Mouse (Mus musculus) C2C12 (cell line): ENCODE data around the gene Zswim4.

Source experiments
- CEBPB ChIP-seq: IDR thresholded peaks from one replicate; pipeline ENCODE4 v1.6.1; 2011; ENCODE audit warnings: low read depth, mild to moderate bottlenecking, control low read depth, moderate library complexity
- CTCF ChIP-seq: IDR thresholded peaks from one replicate; pipeline ENCODE4 v1.5.1; 2011; ENCODE audit not compliant: control insufficient read depth, insufficient read depth, insufficient read length
- MAX ChIP-seq: IDR thresholded peaks from one replicate; pipeline ENCODE4 v1.6.1; 2011; ENCODE audit warnings: mild to moderate bottlenecking, control low read depth
- MYOD1 ChIP-seq: IDR thresholded peaks from one replicate; pipeline ENCODE4 v1.6.1; 2011; ENCODE audit warnings: low read depth; ENCODE audit not compliant: control insufficient read depth, insufficient read length
- USF1 ChIP-seq: IDR thresholded peaks from one replicate; pipeline ENCODE4 v1.6.1; 2011; ENCODE audit warnings: low read depth, mild to moderate bottlenecking, control low read depth, moderate library complexity

DNA sequence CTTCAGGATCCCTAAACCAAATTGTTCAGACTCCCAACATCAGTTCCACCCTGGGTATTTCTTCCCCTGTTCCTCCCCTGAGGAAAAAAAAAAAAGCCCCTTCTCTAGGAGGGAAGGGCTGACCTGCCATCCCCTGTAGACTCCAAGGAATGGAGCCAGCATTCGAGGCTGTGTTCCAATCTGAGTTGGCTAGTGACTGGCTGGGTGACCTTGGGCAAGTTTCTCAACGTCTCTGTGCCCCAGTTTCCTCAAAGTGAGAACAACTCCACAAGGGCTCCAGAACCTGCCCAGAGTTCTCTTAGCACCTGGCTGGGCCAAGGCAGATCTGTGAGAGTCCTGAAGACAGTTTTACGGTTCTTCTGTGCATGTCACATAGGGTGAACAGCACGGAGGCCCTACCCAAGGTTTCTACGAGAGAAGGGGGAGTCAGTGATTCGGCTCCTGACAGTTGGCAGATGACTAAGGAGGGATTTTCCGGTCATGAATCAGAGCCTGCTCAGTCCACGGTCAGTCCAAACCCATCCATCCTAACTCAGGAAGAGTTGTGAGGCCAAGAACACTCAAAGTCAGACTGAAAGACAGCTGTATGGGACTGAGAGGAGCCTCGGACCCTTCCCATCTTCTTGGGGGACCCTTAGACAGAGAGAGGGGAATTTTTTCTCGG lies 977 bp downstream of the Zswim4 start:
- TF ChIP-seq CTCF, result no peak
- TF ChIP-seq MAX, result no peak
- TF ChIP-seq CEBPB, result no peak
- TF ChIP-seq MYOD1, result no peak
- TF ChIP-seq USF1, result no peak
